Mouse (Mus musculus): ENCODE data around the gene Fdxr. TPM values are rescaled to one million over a fixed set of nuclear protein-coding genes. Genes with fewer than 3 reads are reported as not detected.
A peak's percentile ranks its signal among the peaks of the same experiment; 100 is the strongest.

Fdxr gene
- polyA plus RNA-seq, 1 experiment, result 28.0 TPM

DNA sequence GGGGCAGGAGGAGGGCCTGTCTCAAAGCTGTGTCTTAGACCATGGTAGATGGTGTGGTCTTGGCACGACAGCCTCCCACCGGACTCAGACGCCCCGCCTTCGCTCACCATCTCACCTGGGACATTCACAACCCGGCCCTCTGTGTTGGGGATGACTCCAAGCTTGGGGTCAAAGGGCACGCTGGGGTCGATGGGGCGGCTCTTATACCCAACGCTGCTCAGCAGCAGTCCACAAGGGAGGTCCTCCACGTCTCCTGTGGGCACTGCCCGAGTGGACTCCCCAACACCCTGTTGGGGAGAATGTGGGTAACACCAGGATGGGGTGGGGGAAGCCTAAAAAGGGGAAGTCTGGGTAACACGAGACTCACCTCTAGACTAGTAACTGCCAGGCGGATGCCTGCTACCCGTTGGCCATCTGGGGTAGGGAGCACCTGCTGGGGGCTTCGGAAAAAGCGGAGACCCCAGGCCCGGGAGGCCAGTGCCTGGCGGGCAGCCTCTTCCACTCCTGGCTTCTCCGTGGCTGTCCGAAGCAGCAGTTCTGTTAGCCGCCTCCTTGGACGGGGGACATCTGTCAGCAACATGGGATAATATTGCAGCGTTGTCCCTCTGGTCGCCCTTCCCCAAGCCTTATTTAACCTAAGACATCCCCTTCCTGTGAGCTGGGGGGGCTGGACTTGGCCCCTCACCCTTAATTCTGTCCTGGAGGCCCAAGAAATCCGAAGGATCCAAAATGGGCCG lies 7.4 kb downstream of the Fdxr start:
- H3K36me3 ChIP-seq (ENCODE audit: control insufficient read depth, insufficient read depth, low read length), result no peaks in the 10 kb centered on the region
- H3K27ac ChIP-seq (ENCODE audit: control insufficient read depth, insufficient read depth, low read depth, low read length), result no peak overlapping the region
- TF ChIP-seq CTCF (IDR thresholded peaks at IDR 0.05; ENCODE audit: control insufficient read depth, insufficient read depth, insufficient replicate concordance, low read depth, low read length) (no peak), POLR2A (IDR thresholded peaks at IDR 0.05; ENCODE audit: control insufficient read depth, low read depth, low read length) (no peak)
- H3K4me1 ChIP-seq (ENCODE audit: control insufficient read depth, insufficient read depth, low read length), result peaks cover 18% of the 10 kb centered on the region
- no peak overlapping the region for H3K4me3 ChIP-seq (ENCODE audit: control insufficient read depth, low read depth, low read length)
- no peaks in the 10 kb centered on the region; the same call in 1 of the 2 replicates for H3K27me3 ChIP-seq (ENCODE audit: control insufficient read depth, insufficient read depth, low read length)

DNA sequence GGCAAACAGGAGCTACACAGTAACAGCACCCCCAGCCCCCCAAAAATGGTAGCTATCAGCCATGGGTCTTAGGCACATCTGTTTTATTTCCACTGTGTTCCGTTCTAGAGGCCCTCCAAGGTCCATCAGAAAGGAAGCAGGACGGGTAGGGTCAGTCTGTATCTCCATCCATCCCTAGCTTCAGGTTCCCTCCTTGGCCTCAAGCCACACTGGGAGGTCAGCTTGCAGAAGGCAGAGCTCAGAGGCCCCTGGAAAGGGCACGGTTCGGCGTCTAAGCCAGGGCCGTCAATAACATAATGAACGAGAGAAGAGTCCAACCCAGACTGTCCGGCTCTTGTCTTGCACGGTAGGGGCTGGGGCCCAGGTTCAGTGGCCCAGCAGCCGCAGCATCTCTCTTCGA lies 8.9 kb downstream of the Fdxr start:
- H3K4me1 ChIP-seq (ENCODE audit: control insufficient read depth, insufficient read depth, low read length), result peaks cover 18% of the 10 kb centered on the region
- H3K36me3 ChIP-seq (ENCODE audit: control insufficient read depth, insufficient read depth, low read length), result no peaks in the 10 kb centered on the region
- no peak for TF ChIP-seq CTCF (IDR thresholded peaks at IDR 0.05; ENCODE audit: control insufficient read depth, insufficient read depth, insufficient replicate concordance, low read depth, low read length)
- no peak for TF ChIP-seq POLR2A (IDR thresholded peaks at IDR 0.05; ENCODE audit: control insufficient read depth, low read depth, low read length)
- no peaks in the 10 kb centered on the region; the same call in 1 of the 2 replicates for H3K27me3 ChIP-seq (ENCODE audit: control insufficient read depth, insufficient read depth, low read length)
- H3K4me3 ChIP-seq (ENCODE audit: control insufficient read depth, low read depth, low read length), result no peak overlapping the region
- no peak overlapping the region for H3K27ac ChIP-seq (ENCODE audit: control insufficient read depth, insufficient read depth, low read depth, low read length)

DNA sequence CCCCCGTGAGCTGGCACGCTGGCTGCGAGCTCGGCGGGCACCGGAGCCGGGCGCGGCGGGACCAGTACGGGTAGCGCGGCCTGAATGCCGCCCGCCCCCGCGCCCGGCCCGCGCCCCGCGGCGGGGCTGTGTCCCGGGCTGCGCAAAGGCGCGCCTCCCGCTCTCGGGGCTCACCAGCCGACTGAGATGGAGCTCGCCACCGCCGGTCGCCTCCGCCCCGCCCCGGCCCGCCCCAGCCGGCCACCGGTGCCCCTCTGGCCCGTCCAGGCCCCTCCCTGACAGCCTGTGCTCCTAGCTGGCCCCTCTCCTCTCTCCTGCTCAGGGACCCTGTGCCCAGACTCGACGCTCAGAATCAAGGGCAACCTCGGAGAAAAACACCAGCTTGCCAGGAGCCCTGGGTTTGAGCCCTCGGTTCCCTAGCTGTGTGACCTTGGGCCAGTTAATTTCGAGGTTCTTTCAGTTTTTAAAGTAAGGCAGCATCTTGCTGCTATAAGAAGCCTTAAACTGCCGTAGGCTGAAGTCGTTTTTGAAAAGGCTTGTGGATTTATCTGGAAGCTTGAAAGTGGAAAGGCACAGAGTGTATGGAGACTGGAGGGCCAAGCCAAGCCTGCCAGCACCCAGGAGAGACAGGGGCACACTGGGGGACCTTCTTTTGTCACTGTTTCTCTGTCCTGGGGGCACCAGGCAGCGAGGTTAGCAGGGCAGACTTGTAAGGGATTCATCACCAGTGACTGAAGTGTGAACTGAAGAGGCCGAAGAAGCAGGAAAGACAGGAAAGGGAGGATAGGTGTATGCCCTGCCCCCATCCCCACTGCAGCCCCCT lies 9.6 kb downstream of the Fdxr start, which contains the start of gene Grin2c:
TSS of gene Grin2c (minus strand) at position 183 of the 823 bp plus-strand sequence.
- Histone ChIP-seq H3K27me3 (ENCODE audit: control insufficient read depth, insufficient read depth, low read length) (no peaks in the 10 kb centered on the region; the same call in 1 of the 2 replicates), H3K27ac (ENCODE audit: control insufficient read depth, insufficient read depth, low read depth, low read length) (no peak within 1 kb of the TSS)
- no peak for TF ChIP-seq CTCF (IDR thresholded peaks at IDR 0.05; ENCODE audit: control insufficient read depth, insufficient read depth, insufficient replicate concordance, low read depth, low read length)
- TF ChIP-seq POLR2A (IDR thresholded peaks at IDR 0.05; ENCODE audit: control insufficient read depth, low read depth, low read length), result no peak

DNA sequence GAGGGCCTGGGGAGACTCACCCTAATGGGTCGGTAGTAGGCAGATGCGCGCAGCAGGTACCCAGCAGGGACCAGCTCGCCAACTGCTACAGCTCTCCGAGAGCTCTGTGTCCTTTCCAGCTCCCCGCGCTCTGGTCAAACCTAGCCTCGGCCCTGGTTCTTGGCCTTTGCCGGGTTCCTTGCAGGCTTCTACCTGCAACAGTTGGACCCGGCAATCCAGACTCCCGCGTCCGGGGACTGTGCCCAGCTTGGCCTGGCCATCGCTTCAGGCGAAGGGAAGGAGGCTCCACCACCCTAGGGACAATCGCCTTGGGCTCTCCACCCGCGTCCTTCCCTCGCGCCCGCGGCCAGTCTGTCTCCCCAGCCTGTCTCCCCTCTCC lies 10.5 kb downstream of the Fdxr start:
- Histone ChIP-seq H3K4me1 (ENCODE audit: control insufficient read depth, insufficient read depth, low read length) (peaks cover 18% of the 10 kb centered on the region), H3K4me3 (ENCODE audit: control insufficient read depth, low read depth, low read length) (no peak overlapping the region), H3K27me3 (ENCODE audit: control insufficient read depth, insufficient read depth, low read length) (no peaks in the 10 kb centered on the region; the same call in 1 of the 2 replicates), H3K27ac (ENCODE audit: control insufficient read depth, insufficient read depth, low read depth, low read length) (no peak overlapping the region), H3K36me3 (ENCODE audit: control insufficient read depth, insufficient read depth, low read length) (no peaks in the 10 kb centered on the region)
- TF ChIP-seq POLR2A (IDR thresholded peaks at IDR 0.05; ENCODE audit: control insufficient read depth, low read depth, low read length) (no peak), CTCF (IDR thresholded peaks at IDR 0.05; ENCODE audit: control insufficient read depth, insufficient read depth, insufficient replicate concordance, low read depth, low read length) (no peak)

More for the DNA sequence above, 9.6 kb downstream of the Fdxr start, which contains the start of gene Grin2c:
- no peaks in the 10 kb centered on the region for H3K36me3 ChIP-seq (ENCODE audit: control insufficient read depth, insufficient read depth, low read length)
- peaks cover 18% of the 10 kb centered on the region for H3K4me1 ChIP-seq (ENCODE audit: control insufficient read depth, insufficient read depth, low read length)
- no peak within 1 kb of the TSS; the same call in 1 of the 2 replicates for H3K4me3 ChIP-seq (ENCODE audit: control insufficient read depth, low read depth, low read length)

DNA sequence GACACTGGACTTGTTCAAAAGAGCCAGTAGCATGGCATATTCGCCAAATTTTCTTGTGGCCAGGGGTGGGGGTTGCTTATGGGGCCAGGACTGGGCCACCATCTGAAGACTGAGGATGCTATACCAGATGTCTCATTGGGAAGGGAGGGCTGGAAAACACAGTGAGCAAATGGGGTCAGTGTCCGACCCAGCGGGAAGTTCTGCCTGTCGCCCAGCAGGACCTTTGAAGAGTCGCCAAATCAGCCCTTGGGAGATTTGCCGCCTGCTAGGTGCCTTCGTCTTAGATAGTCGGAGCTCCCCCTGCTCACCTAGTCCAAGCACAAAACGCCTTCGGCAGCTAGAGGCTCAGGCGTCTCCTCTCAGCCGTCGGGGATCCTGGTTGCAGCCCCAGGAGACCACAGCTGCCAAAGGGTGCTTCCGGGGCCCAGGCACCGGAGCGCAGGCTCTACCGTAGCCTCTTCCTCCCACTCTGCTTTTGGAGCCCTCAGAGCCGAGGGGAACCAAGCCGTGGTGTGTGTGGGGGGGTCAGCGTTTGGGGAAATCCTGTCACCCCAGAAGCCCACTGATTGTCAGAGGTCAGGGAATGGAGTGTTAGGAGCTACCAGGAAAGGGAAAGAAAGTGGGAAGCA lies 11.0 kb downstream of the Fdxr start:
- Histone ChIP-seq H3K4me3 (ENCODE audit: control insufficient read depth, low read depth, low read length) (no peak overlapping the region; the same call in 1 of the 2 replicates), H3K27ac (ENCODE audit: control insufficient read depth, insufficient read depth, low read depth, low read length) (no peak overlapping the region), H3K36me3 (ENCODE audit: control insufficient read depth, insufficient read depth, low read length) (no peaks in the 10 kb centered on the region), H3K4me1 (ENCODE audit: control insufficient read depth, insufficient read depth, low read length) (peaks cover 18% of the 10 kb centered on the region), H3K27me3 (ENCODE audit: control insufficient read depth, insufficient read depth, low read length) (no peaks in the 10 kb centered on the region; the same call in 1 of the 2 replicates)
- TF ChIP-seq CTCF (IDR thresholded peaks at IDR 0.05; ENCODE audit: control insufficient read depth, insufficient read depth, insufficient replicate concordance, low read depth, low read length), result no peak
- TF ChIP-seq POLR2A (IDR thresholded peaks at IDR 0.05; ENCODE audit: control insufficient read depth, low read depth, low read length), result no peak

DNA sequence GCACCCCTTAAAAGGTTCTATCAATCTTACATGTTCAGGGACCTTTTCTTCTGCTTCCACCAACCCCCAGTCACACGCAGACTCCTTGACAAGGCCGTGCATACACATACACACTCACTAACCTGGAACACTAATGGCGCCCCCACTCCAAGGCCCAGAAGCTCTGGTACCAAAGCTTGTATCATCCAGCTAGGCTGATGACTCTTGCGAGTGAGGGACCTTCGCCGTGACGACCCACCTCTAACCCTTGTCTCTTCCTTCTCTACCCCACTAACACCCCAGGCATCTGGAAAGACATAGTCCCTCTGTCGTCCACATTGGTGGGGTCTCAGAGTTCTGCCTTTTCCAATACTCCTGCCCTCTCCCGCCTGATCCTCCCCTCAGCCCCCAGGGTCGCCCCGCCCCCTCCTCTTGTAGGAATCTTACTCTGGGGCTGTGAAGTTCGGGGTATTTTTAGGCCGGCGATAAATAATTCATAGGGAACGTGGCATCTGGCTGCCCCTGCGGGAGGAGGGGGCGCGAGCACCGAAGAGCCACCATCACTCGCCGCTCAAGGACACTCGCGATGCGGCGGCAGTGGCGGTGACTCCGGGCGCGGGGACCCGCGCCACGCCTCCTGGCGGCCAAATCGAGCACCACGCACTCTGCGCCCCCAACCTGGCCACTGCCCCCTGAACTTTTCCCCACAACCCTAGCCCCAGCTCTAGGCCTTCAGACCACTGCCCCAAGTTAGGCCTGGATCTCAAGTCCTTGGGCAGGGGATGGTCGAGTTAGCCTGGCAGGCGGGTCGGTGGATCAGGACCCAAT lies 11.8 kb downstream of the Fdxr start:
- Histone ChIP-seq H3K27me3 (ENCODE audit: control insufficient read depth, insufficient read depth, low read length) (no peaks in the 10 kb centered on the region; the same call in 1 of the 2 replicates), H3K4me3 (ENCODE audit: control insufficient read depth, low read depth, low read length) (no peak overlapping the region), H3K36me3 (ENCODE audit: control insufficient read depth, insufficient read depth, low read length) (no peaks in the 10 kb centered on the region), H3K4me1 (ENCODE audit: control insufficient read depth, insufficient read depth, low read length) (peaks cover 18% of the 10 kb centered on the region), H3K27ac (ENCODE audit: control insufficient read depth, insufficient read depth, low read depth, low read length) (no peak overlapping the region)
- TF ChIP-seq POLR2A (IDR thresholded peaks at IDR 0.05; ENCODE audit: control insufficient read depth, low read depth, low read length) (no peak), CTCF (IDR thresholded peaks at IDR 0.05; ENCODE audit: control insufficient read depth, insufficient read depth, insufficient replicate concordance, low read depth, low read length) (peak; percentile 29; the same call in 1 of the 2 replicates)

Data from testis, adult 2 months (tissue).